Mouse (Mus musculus) testis, adult 2 months (tissue): ENCODE measurements around the gene Nop56.

Experiments
- CTCF ChIP-seq: fragments of 200-500 bp; IDR thresholded peaks from 2 replicates; pipeline ENCODE4 v1.5.1; 2012; ENCODE audit warnings: low read depth, mild to moderate bottlenecking, inconsistent platforms, low read length, moderate library complexity; ENCODE audit not compliant: control insufficient read depth, insufficient read depth, insufficient replicate concordance
- POLR2A ChIP-seq: fragments of 200-500 bp; IDR thresholded peaks from 2 replicates; pipeline ENCODE4 v1.6.1; 2012; ENCODE audit warnings: low read depth, mild to moderate bottlenecking, inconsistent platforms, low read length, moderate library complexity; ENCODE audit not compliant: control insufficient read depth

DNA sequence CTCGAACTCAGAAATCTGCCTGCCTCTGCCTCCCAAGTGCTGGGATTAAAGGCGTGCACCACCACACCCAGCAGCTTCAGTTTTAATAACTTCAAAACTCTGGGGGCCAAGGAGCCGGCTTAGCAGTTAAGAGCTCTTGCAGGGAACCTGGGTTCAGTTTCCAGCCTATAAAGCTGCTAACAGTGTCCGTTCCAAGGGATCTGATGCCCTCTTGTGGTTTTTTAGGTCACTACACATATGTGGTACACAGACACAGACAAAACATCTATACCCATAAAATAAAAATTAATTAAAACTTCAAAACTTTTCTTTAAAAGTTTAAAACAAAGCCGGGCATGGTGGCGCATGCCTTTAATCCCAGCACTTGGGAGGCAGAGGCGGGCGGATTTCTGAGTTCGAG, 27.3 kb upstream of the Nop56 start:
- TF ChIP-seq POLR2A (no peak), CTCF (no peak)
